Mouse (Mus musculus): Measurements from ENCODE around the gene Vmn1r175. TPM values are rescaled to one million over a fixed set of nuclear protein-coding genes. Genes with fewer than 3 reads are reported as not detected.
"Not testable (repeated sequence)": the region's sequence is repeated elsewhere in the genome, so short reads cannot be mapped to it uniquely, and the experiment has no call there.

Gene Vmn1r175
- polyA plus RNA-seq (2016; fragmentation: Nextera tagmentation; extraction: Ambion mirVana): not detected in 2 replicates

DNA sequence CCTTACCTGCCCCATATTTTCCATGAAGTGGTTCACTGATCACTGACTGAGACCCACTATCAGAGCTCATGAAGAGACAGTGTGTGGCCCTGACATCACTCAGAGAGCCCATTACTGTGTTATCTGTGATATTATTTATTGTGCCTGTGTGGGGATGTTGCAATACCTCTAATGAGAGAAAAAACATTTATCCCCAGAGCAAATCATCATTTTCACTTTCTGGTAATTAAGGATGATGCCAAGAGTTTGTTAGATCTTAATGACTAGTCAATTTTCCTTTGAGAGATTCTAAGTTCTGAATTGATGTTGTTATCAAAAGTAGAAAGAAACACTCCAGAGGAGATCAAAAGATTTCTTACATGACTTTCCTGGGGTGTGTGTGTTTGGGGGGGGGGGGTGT lies at the start of gene Vmn1r175:
TSS of gene Vmn1r175 (minus strand) at position 101 of the 400 bp plus-strand sequence.
- not testable (repeated sequence) for H3K36me3 ChIP-seq; H3K27me3 ChIP-seq (ENCODE audit: insufficient read depth, poor library complexity, severe bottlenecking); H3K9me3 ChIP-seq; H3K4me3 ChIP-seq; DNase-seq (ENCODE audit: low spot score); H3K4me1 ChIP-seq; H3K27ac ChIP-seq

DNA sequence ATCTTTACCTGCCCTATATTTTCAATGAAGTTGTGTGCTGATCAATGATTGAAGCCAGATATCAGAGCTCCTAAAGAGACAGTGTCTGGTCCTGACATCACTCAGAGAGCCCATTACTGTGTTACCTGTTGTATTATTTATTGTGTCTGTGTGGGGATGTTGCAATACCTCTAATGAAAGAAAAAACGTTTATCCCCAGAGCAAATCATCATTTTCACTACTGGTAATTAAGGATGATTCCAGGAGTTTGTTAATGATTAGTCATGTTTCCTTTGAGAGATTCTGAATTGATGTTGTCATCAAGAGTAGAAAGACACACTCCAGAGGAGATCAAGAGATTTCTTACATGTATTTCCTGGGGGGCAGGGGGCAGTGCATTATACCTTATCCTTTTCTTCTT lies 26.8 kb upstream of the Vmn1r175 start, which contains the start of gene Vmn1r176:
TSS of gene Vmn1r176 (minus strand) at position 101 of the 400 bp plus-strand sequence.
- H3K36me3 ChIP-seq; H3K27ac ChIP-seq; H3K27me3 ChIP-seq (ENCODE audit: insufficient read depth, poor library complexity, severe bottlenecking); H3K4me1 ChIP-seq; H3K4me3 ChIP-seq; H3K9me3 ChIP-seq; DNase-seq (ENCODE audit: low spot score): not testable (repeated sequence)
- WGBS: no CpG with 5 or more reads among the region's 1 CpGs

DNA sequence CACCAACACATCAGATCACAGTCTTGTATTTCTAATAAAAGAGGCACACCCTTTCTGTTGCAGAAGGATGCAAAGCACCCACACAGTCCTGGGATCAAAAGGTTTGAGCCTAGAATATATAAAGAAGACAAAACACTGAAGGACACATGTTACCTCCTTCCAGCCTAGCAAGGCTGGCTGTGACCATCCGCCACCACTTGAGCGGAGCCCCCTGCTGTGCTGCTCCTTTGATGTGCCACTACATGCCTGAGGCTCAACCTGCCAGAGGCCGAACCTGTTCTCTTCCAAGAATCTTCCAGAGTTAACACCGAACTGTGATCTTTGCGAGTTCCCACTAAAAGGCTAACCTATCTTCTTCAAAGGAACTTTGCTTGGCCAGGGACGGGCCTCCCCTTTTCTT lies 25.9 kb downstream of the Vmn1r175 start:
- H3K27ac ChIP-seq: no peak overlapping the region
- H3K36me3 ChIP-seq: no peaks in the 10 kb centered on the region
- DNase-seq (ENCODE audit: low spot score): no peak
- H3K27me3 ChIP-seq (ENCODE audit: insufficient read depth, poor library complexity, severe bottlenecking): no peaks in the 10 kb centered on the region
- H3K9me3 ChIP-seq: peaks cover 31% of the 10 kb centered on the region
- H3K4me3 ChIP-seq: no peak overlapping the region
- WGBS: 75% methylated on average over 6 of the region's 6 CpGs
- no peaks in the 10 kb centered on the region for H3K4me1 ChIP-seq

Other genes starting within 250 kb of the Vmn1r175 start
- not detected in 2 replicates for gene Vmn1r169, start 235.1 kb downstream of the Vmn1r175 start, polyA plus RNA-seq (2016; fragmentation: Nextera tagmentation; extraction: Ambion mirVana)
- gene Vmn1r170, start 204.5 kb downstream of the Vmn1r175 start, polyA plus RNA-seq (2016; fragmentation: Nextera tagmentation; extraction: Ambion mirVana): not detected in 2 replicates
- not detected in 2 replicates for gene Vmn1r171, start 179.9 kb downstream of the Vmn1r175 start, polyA plus RNA-seq (2016; fragmentation: Nextera tagmentation; extraction: Ambion mirVana)
- gene Vmn1r172, start 152.3 kb downstream of the Vmn1r175 start, polyA plus RNA-seq (2016; fragmentation: Nextera tagmentation; extraction: Ambion mirVana): not detected in 2 replicates
- gene Vmn1r173, start 109.9 kb downstream of the Vmn1r175 start, polyA plus RNA-seq (2016; fragmentation: Nextera tagmentation; extraction: Ambion mirVana): not detected in 2 replicates
- not detected in 2 replicates for gene Vmn1r174, start 58.4 kb downstream of the Vmn1r175 start, polyA plus RNA-seq (2016; fragmentation: Nextera tagmentation; extraction: Ambion mirVana)
- gene Vmn1r176, start 26.7 kb upstream of the Vmn1r175 start, polyA plus RNA-seq (2016; fragmentation: Nextera tagmentation; extraction: Ambion mirVana): not detected in 2 replicates
- not detected in 2 replicates for gene Vmn1r177, start 55.8 kb upstream of the Vmn1r175 start, polyA plus RNA-seq (2016; fragmentation: Nextera tagmentation; extraction: Ambion mirVana)
- not detected in 2 replicates for gene Vmn1r178, start 81.4 kb upstream of the Vmn1r175 start, polyA plus RNA-seq (2016; fragmentation: Nextera tagmentation; extraction: Ambion mirVana)
- not detected in 2 replicates for gene Vmn1r179, start 116.3 kb upstream of the Vmn1r175 start, polyA plus RNA-seq (2016; fragmentation: Nextera tagmentation; extraction: Ambion mirVana)
- not detected in 2 replicates for gene Vmn1r180, start 140.0 kb upstream of the Vmn1r175 start, polyA plus RNA-seq (2016; fragmentation: Nextera tagmentation; extraction: Ambion mirVana)
- gene Vmn1r181, start 164.0 kb upstream of the Vmn1r175 start, polyA plus RNA-seq (2016; fragmentation: Nextera tagmentation; extraction: Ambion mirVana): not detected in 2 replicates
- gene V1rd19, start 191.0 kb upstream of the Vmn1r175 start, polyA plus RNA-seq (2016; fragmentation: Nextera tagmentation; extraction: Ambion mirVana): not detected in 2 replicates
- gene Vmn1r183, start 242.6 kb upstream of the Vmn1r175 start, polyA plus RNA-seq (2016; fragmentation: Nextera tagmentation; extraction: Ambion mirVana): not detected in 2 replicates

Data from heart, embryonic 10.5 days (tissue).